Mouse (Mus musculus): ENCODE measurements around the gene Mrps22. TPM values are rescaled to one million over a fixed set of nuclear protein-coding genes. Genes with fewer than 3 reads are reported as not detected.

Mrps22 gene
- polyA plus RNA-seq (2016; fragmentation: Nextera tagmentation; extraction: Ambion mirVana), result 73.5 and 74.3 TPM in 2 replicates

DNA sequence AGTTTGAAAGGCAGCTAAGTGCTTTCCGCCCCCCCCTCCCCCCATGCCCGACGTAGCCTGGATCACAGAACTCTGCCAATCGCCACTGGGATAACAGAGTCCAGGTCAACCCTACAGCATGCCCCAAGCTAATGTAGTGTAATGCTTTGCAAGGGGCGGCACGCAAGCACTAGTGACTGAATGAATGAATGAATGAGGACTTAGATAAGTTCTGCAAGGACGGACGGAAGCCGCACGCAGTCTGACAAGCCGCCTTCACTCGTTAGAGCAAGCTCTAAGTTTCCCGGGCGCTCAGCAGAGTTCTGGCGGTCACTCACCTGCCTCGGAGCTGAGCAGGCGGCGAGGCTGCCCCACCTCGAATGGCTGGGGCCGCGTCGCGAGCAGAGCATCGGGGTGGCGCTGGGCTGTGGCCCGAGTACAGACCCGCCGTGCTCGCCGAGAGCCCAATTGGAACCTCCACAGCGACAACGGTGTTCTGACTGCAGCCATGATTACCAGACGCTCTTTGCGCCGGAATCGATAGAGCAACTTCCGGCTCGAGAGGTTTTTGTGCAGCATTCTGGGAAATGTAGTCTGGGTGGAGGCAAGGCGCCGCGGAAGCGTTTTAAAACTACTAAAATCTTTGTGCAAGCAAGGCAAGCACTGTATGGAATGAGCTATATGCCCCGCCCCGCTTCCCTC is at the start of gene Mrps22:
Gene Mrps22, minus strand, starts transcription at position 505 of the 681 bp plus-strand sequence.
- H3K4me1 ChIP-seq, result peaks cover 12% of the 10 kb centered on the region
- DNase-seq (ENCODE audit: low spot score), result peak; percentile 95
- whole genome bisulfite sequencing, result under 1% methylated on average over 44 of the region's 44 CpGs
- H3K4me3 ChIP-seq, result peak within 1 kb of the TSS; percentile 84
- peaks cover 25% of the 10 kb centered on the region for H3K36me3 ChIP-seq
- H3K27ac ChIP-seq, result peak within 1 kb of the TSS; percentile 84
- no peaks in the 10 kb centered on the region for H3K27me3 ChIP-seq (ENCODE audit: insufficient read depth, poor library complexity, severe bottlenecking)
- H3K9me3 ChIP-seq, result no peaks in the 10 kb centered on the region

DNA sequence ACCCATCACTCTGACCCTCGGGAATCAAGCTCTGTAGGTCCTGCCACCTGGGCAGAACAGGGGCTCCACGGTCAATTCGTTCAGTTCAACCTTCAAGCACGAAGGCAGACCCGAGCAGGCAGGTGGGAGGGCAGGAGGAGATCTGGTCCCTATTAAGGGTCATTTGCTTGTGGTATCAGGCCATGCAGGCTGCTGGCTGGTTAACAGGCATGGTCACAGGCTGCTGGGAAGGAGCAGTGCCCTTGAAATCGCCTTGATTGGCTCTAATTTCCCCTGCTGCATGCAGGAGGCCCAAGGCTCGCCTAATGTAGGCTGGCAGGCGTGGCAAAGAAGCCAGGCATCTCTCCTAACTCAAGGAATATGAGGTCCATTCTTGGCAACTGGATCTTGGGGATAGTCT is 49.1 kb upstream of the Mrps22 start:
- 72% methylated on average over 8 of the region's 8 CpGs for WGBS
- Histone ChIP-seq H3K9me3 (no peaks in the 10 kb centered on the region), H3K27me3 (ENCODE audit: insufficient read depth, poor library complexity, severe bottlenecking) (peaks cover 15% of the 10 kb centered on the region; the same call in 1 of the 2 replicates), H3K4me3 (no peak overlapping the region), H3K4me1 (no peaks in the 10 kb centered on the region), H3K27ac (no peak overlapping the region), H3K36me3 (no peaks in the 10 kb centered on the region)
- no peak for DNase-seq (ENCODE audit: low spot score)

DNA sequence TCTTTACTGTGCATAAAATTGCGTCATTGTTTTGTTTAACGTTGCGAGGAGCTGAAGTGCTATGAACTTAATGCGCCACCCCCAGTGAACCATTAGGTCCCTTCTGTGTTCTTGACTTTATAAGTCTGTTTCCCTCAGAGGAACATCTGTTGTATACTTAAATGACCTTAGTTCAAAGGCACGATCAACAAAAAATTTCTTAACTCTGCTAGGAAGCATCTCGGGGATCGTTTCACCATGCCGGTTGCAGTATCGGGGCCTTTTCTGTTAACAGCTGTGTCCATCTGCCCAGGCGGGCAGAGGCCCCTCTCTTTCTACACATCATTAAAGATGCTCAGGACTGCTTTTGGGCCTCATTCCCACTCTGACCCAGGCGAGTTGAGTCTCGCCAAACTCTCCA is 46.0 kb upstream of the Mrps22 start:
- Histone ChIP-seq H3K4me3 (no peak overlapping the region), H3K9me3 (no peaks in the 10 kb centered on the region), H3K27me3 (ENCODE audit: insufficient read depth, poor library complexity, severe bottlenecking) (peaks cover 15% of the 10 kb centered on the region), H3K36me3 (no peaks in the 10 kb centered on the region), H3K27ac (no peak overlapping the region), H3K4me1 (no peaks in the 10 kb centered on the region)
- WGBS, result 82% methylated on average over 12 of the region's 12 CpGs
- no peak for DNase-seq (ENCODE audit: low spot score)

DNA sequence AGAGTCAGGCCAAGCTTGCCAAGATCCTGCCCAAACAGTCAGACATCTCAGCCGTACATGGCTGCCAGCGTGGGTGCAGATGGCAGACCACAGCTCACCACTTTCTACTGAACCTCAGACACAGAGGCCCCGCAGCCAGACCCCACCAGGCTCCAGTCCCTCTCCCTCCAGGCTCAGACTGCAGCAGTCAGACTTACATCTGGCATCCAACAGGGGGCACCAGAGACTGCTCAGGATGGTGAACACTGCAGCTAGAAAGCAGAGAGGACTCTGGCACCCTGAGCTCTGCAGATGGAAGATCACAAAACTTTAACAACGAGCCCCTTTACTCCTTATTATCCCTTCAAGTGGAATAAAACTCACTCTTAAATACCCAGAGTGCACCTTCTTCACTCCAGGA is 44.3 kb upstream of the Mrps22 start:
- H3K4me1 ChIP-seq, result no peaks in the 10 kb centered on the region
- no peak overlapping the region for H3K27ac ChIP-seq
- no peaks in the 10 kb centered on the region for H3K36me3 ChIP-seq
- no peak overlapping the region for H3K4me3 ChIP-seq
- DNase-seq (ENCODE audit: low spot score), result peak; percentile 80
- no peaks in the 10 kb centered on the region for H3K9me3 ChIP-seq
- WGBS, result 25% methylated on average over 4 of the region's 4 CpGs
- peaks cover 15% of the 10 kb centered on the region for H3K27me3 ChIP-seq (ENCODE audit: insufficient read depth, poor library complexity, severe bottlenecking)

DNA sequence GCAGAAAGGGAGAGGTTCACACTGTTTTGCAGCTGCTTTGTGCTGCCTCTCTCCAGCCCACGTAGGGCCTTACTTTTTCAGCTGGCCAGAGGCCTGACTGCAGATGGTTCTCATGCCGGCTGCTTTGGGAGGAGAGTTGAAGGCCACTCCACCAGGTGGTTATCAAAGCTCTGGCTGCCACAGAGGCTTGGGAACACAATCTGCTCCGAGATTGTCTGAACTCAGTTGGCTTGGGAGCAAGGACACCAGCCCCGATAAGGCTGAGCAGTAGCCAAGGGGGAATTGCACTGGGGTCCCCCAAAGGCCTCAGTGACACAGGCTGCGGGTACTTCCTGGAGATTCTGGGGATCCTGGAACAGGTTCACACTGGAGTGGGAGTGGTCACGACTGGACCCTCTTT is 40.7 kb upstream of the Mrps22 start:
- H3K27ac ChIP-seq, result no peak overlapping the region
- WGBS, result 58% methylated on average over 6 of the region's 6 CpGs
- H3K36me3 ChIP-seq, result no peaks in the 10 kb centered on the region
- peaks cover 10% of the 10 kb centered on the region for H3K27me3 ChIP-seq (ENCODE audit: insufficient read depth, poor library complexity, severe bottlenecking)
- no peaks in the 10 kb centered on the region for H3K9me3 ChIP-seq
- DNase-seq (ENCODE audit: low spot score), result no peak
- no peak overlapping the region for H3K4me3 ChIP-seq
- H3K4me1 ChIP-seq, result no peaks in the 10 kb centered on the region

DNA sequence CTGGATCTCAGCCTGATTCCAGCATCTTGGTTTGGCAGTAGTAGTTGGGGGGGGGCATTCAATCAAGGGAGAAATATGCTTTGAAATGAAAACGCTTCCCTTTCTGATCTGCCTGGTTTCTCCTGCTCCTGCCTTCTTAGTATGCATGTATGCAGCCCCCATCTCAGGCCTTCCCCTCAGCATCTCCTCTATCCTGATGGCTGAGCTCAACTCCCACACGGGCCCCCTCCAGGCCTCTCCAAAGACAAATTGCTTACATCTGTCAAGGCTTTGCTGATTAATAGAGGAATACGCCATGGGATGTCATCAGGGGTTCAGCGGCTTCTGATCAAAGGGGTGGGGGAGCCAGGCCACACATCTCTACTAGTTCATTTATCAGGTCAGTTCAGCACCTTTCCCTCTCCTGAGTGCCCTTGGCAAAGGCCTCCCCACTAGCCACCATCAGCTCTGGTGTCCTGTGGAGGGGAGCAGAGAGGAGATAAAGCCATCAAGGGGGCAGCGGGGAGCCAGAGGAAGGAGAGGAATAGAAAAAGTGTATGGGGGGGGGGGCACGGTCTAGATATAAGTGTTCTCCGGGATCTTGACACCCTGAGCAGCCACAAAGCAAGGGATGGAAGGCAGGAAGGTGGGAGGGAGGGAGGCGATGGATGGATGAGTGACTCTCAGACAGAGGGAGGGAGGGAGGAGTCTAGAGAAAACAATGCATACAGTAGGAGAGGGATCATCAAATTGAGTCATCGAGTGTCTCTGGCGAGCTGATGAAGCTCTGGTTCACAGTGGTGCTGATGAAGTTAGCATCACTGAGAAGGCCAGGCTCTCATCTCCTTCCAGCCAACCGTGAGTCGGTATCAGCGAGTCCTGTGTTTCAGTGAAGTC is 32.1 kb upstream of the Mrps22 start:
- 62% methylated on average over 13 of the region's 13 CpGs for WGBS

DNA sequence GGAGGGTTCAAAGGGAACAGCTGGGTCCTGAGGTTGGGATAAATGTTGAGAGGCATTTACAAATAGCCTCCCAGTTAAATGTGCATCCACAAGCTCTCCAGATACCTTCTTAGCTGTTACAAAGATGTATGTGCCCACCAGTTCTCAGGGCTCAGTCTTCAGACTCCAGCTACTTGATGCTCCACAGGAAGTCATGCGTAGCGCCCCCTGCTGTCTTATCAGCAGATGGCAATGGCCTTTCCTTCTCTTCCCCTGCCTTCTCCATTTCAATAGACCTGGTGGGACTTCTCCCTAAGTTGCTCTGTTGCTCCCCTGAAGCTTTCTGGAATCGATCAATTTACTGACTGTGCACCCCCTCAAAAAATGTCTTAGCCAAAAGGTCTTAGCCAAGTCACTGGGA is 27.0 kb upstream of the Mrps22 start:
- Histone ChIP-seq H3K27me3 (ENCODE audit: insufficient read depth, poor library complexity, severe bottlenecking) (peaks cover 29% of the 10 kb centered on the region), H3K9me3 (no peaks in the 10 kb centered on the region), H3K27ac (no peak overlapping the region), H3K36me3 (no peaks in the 10 kb centered on the region), H3K4me1 (no peaks in the 10 kb centered on the region), H3K4me3 (no peak overlapping the region)
- DNase-seq (ENCODE audit: low spot score), result no peak
- WGBS, result 37% methylated on average over 3 of the region's 3 CpGs

More for the DNA sequence above, 32.1 kb upstream of the Mrps22 start:
- no peak for DNase-seq (ENCODE audit: low spot score)
- H3K36me3 ChIP-seq, result no peaks in the 10 kb centered on the region
- H3K27ac ChIP-seq, result no peak overlapping the region
- H3K9me3 ChIP-seq, result no peaks in the 10 kb centered on the region
- no peaks in the 10 kb centered on the region for H3K4me1 ChIP-seq
- H3K4me3 ChIP-seq, result no peak overlapping the region
- peaks cover 11% of the 10 kb centered on the region for H3K27me3 ChIP-seq (ENCODE audit: insufficient read depth, poor library complexity, severe bottlenecking)

DNA sequence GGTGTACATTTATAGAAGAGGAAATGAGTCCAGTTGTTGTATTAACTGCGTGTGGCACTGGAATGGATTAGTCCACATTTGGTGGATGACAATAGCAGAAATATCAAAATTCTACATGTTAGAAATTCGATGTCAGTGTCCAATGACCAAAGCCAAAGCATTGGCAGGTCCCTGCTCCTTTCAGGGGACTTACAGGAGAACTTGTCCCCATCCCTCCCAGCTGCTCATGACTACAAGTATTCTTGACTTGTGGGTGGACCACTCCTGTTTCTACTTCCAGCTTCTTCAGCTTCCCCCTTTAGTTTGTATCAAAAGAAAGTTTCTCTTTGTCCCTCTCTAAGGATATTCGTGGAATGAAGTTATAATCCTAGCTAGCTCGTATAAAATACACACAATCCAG is 3.4 kb upstream of the Mrps22 start:
- peak; percentile 57 for DNase-seq (ENCODE audit: low spot score)
- Histone ChIP-seq H3K4me3 (no peak overlapping the region), H3K36me3 (no peaks in the 10 kb centered on the region), H3K27me3 (ENCODE audit: insufficient read depth, poor library complexity, severe bottlenecking) (no peaks in the 10 kb centered on the region; the same call in 1 of the 2 replicates), H3K27ac (no peak overlapping the region), H3K9me3 (no peaks in the 10 kb centered on the region), H3K4me1 (peaks cover 12% of the 10 kb centered on the region)
- WGBS, result 62% methylated on average over 4 of the region's 4 CpGs

DNA sequence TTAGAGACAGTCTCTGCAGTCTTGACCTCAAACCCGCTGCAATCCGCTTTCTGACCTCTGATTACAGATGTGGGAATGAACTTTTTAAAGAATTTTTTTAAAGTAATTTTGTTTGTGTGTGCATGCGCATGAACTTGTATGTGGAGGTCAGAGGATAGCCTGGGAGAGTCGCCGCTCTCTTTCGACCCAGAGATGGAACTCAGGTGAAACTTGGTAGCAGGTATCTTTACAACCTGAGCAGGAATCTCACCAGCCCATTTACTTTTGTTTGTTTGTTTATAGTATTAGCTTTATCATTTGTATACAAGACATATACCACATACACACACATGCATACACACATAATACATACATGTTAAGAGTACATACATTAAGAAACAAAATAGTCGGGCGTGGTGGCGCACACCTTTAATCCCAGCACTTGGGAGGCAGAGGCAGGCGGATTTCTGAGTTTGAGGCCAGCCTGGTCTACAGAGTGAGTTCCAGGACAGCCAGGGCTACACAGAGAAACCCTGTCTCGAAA is 438 bp upstream of the Mrps22 start:
- Histone ChIP-seq H3K9me3 (no peaks in the 10 kb centered on the region), H3K27ac (peak overlapping the region; percentile 84), H3K27me3 (ENCODE audit: insufficient read depth, poor library complexity, severe bottlenecking) (no peaks in the 10 kb centered on the region), H3K4me1 (peaks cover 12% of the 10 kb centered on the region), H3K36me3 (peaks cover 19% of the 10 kb centered on the region), H3K4me3 (peak overlapping the region; percentile 84)
- DNase-seq (ENCODE audit: low spot score), result no peak
- 50% methylated on average over 11 of the region's 11 CpGs for WGBS

DNA sequence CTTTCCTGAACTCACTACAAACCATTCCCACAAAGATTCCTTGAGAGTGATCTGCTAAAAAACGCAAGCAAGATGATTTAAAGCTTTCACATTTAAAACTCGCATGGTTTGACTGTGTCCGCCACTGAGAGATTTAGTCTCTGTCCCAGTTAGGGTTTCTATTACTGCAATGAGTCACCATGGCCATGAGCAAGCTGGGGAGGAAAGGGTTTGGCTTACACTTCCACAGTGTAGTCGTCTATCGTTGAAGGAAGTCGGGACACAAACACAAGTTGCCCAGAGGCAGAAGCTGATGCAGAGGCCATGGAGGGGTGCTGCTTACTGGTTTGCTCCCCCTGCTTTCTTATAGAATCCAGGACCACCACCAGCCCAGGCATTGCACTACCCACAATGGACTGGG is 1.4 kb downstream of the Mrps22 start:
- Histone ChIP-seq H3K27me3 (ENCODE audit: insufficient read depth, poor library complexity, severe bottlenecking) (no peaks in the 10 kb centered on the region), H3K27ac (no peak overlapping the region), H3K4me3 (peak overlapping the region; percentile 84), H3K4me1 (peaks cover 12% of the 10 kb centered on the region), H3K36me3 (peaks cover 36% of the 10 kb centered on the region), H3K9me3 (no peaks in the 10 kb centered on the region)
- WGBS, result 78% methylated on average over 6 of the region's 6 CpGs
- DNase-seq (ENCODE audit: low spot score), result no peak

DNA sequence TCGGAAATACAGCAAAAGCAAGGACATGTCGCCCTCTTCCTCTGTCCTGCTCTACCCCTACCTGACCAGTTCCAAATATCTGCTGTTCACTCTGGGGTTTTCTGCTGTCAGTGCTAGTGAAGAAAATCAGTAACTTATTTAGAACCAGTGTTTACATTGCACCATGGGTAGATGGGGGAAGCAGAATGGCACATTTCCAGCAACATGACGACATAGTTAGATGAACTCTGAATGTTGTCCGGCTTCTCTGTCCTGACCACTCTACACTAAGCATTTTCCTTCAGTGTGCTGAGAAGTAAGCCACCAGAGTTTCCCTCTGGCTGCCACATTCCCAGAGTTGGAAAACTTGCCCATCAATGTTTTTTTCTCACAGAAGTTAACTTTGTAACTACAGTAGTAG is 17.6 kb downstream of the Mrps22 start:
- H3K36me3 ChIP-seq, result peaks cover 95% of the 10 kb centered on the region
- no peaks in the 10 kb centered on the region for H3K4me1 ChIP-seq
- no peak for DNase-seq (ENCODE audit: low spot score)
- H3K9me3 ChIP-seq, result no peaks in the 10 kb centered on the region
- H3K27ac ChIP-seq, result no peak overlapping the region
- no peak overlapping the region for H3K4me3 ChIP-seq
- 93% methylated on average over 4 of the region's 4 CpGs for WGBS
- no peaks in the 10 kb centered on the region for H3K27me3 ChIP-seq (ENCODE audit: insufficient read depth, poor library complexity, severe bottlenecking)

DNA sequence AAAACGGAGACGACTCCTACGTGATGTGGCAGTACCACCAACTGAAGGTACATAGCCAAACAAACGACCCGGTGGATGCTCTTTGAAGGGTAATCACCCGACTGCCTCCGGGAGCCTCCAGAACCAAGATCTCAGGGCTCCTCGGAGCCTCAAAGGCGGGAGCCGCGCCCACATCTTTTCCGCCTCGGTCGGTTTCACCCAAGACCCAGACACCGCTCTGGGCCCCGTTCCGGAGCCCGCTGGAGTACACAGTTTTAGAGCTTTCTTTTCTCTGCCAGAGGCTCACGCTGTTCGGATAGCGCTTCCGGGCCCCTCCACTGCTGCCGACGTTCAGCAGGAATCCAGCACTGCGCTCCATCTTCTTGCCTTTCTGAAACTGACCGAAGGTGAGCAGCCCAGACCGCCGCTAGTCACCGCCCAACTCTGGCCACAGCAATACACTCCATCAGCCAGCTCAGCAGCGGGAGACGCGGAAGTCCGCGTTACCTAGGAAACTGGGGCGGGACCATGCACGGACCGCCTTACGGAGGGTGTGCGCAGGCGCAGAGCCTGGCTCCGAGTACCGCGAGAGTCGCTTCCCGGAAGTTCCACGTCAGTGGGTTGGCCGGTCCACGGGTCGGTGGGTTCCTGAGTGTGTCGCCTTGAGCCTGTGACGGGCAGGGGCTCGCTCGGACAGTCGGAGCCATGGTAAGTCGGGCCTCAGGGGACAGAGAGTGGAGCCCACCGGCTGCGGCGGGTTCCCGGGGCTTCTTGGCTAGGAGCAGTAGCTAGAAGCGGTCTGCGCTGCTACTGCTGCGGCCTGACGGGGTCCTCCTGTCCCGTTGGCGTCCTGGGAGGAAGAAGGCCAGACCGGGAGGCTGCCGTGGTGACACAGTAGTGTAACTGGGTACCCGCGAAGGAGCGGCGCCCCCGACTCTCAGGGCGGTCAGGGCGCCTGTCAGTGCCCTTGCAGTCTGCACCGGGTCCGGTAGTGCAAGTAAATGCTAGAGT is 38.0 kb downstream of the Mrps22 start, which contains the start of gene Copb2:
Gene Copb2, plus strand, starts transcription at position 585 of the 990 bp plus-strand sequence.
- peak within 1 kb of the TSS; percentile 88 for H3K27ac ChIP-seq
- peaks cover 6% of the 10 kb centered on the region; the same call in 1 of the 2 replicates for H3K36me3 ChIP-seq
- H3K9me3 ChIP-seq, result no peaks in the 10 kb centered on the region
- H3K4me1 ChIP-seq, result peaks cover 15% of the 10 kb centered on the region; the same call in 1 of the 2 replicates
- peak; percentile 99 for DNase-seq (ENCODE audit: low spot score)
- H3K4me3 ChIP-seq, result peak within 1 kb of the TSS; percentile 85
- under 1% methylated on average over 76 of the region's 76 CpGs for WGBS
- no peaks in the 10 kb centered on the region for H3K27me3 ChIP-seq (ENCODE audit: insufficient read depth, poor library complexity, severe bottlenecking)
